Mouse (Mus musculus): ENCODE data around the gene Abcc8.

Gene Abcc8

DNA sequence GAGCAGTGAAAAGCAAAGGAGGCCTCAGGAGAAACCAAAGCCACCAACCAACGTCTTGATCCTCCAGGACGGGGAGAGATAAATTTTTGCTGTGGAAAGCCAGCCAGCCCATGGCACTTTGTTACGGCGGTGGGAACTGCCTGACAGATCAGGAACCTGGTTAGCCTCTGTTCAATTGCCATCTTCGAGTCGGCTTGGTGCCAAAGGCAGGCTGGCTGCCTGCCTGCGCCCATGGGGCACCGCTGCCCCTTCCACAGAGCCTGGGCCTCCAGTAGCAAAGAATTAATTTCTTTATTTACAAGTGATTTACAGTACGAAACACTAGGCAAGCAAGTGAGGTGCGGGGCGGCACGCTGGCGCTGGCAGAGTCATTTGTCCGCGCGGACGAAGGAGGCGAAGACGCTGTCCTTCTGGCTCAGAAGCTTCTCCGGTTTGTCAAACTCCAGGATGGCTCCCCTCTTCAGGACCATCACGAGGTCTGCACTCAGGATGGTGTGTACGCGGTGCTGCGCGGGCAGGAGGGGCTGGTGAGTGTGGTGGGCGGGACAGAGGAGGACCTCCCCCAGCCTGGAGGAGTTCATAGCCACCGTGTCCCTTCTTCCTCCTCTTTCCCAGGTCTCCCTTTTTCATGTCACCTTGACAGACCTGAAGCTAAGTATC, 75.4 kb downstream of the Abcc8 start:
- peak; percentile 60 for DNase-seq

DNA sequence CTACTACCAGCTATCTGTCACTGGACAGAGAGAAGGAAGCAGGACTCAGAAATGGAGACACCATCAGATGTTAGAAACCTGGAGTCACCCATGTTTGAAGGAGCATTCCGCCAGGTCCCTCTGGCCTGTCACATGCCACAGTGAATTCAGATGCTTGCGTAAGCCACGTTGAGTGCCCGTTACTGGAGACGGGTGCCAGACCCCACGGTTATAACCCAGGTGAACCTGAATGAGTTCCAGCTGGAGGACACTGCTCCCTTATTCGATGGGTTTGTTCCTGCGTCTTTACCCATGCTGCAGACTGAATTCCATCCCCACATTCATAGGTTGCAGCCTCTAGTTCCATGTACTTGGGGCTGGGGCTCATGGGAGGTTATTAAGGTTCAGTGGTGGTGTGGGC, 76.1 kb downstream of the Abcc8 start:
- no peak for DNase-seq

- DNase-seq, result peak; percentile 65
Measured at GRCm38 (mm10) chr7:46103075-46103591, 76.7 kb downstream of the Abcc8 start.

GRCm38 (mm10) chr7:46100563-46100962, 79.3 kb downstream of the Abcc8 start, which contains the start of gene Kcnj11:
Gene Kcnj11, minus strand, starts transcription at chr7:46100764.
- DNase-seq, result peak; percentile 94

- DNase-seq, result no peak
Measured at GRCm38 (mm10) chr7:46099682-46100081, 80.2 kb downstream of the Abcc8 start.

DNA sequence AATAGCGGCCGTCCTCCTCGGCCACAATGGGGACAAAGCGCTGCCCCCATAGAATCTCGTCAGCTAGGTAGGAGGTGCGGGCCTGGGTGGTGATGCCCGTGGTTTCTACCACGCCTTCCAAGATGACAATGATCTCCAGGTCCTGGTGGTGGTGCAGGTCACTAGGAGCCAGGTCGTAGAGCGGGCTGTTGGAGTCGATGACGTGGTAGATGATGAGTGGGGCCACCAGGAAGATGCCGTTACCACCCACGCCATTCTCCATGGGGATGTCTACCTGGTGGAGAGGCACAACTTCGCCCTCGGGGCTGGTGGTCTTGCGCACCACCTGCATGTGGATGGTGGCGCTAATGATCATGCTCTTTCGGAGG, 80.9 kb downstream of the Abcc8 start:
- DNase-seq, result no peak

GRCm38 (mm10) chr7:46098221-46098918, 81.5 kb downstream of the Abcc8 start:
- no peak for DNase-seq

GRCm38 (mm10) chr7:46097319-46097783, 82.5 kb downstream of the Abcc8 start:
- no peak for DNase-seq

GRCm38 (mm10) chr7:46096136-46096535, 83.7 kb downstream of the Abcc8 start:
- peak; percentile 82 for DNase-seq

GRCm38 (mm10) chr7:46092803-46093202, 87.0 kb downstream of the Abcc8 start:
- no peak for DNase-seq

DNA sequence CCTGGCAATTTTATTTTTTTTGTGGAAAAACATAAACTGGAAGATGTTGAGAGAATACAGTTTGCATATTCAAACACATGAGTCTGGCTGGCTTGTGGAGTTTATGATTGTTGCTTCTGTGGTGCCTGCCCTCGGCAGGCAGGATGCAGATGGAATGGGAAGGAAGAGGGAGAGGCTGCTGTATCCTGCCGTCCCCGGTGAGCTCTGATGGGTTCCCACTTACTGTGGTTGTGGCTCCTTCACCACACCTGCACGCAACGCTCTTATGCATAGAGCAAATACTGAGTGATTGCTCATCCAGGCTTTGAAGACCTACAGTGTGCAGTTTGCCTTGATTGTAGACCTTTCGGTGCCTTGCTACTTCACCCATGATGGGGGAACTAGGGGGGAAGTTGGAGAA, 91.6 kb downstream of the Abcc8 start:
- DNase-seq, result no peak

- no peak for DNase-seq
Measured at GRCm38 (mm10) chr7:46086378-46086777, 93.5 kb downstream of the Abcc8 start.

- no peak for DNase-seq
Measured at GRCm38 (mm10) chr7:46084839-46085513, 94.9 kb downstream of the Abcc8 start.

GRCm38 (mm10) chr7:46084024-46084423, 95.8 kb downstream of the Abcc8 start:
- no peak for DNase-seq

GRCm38 (mm10) chr7:46077675-46078074, 102.2 kb downstream of the Abcc8 start:
- no peak for DNase-seq

- DNase-seq, result no peak
Measured at GRCm38 (mm10) chr7:46076844-46077243, 103.0 kb downstream of the Abcc8 start.

GRCm38 (mm10) chr7:46068831-46069230, 111.0 kb downstream of the Abcc8 start:
- no peak for DNase-seq

DNA sequence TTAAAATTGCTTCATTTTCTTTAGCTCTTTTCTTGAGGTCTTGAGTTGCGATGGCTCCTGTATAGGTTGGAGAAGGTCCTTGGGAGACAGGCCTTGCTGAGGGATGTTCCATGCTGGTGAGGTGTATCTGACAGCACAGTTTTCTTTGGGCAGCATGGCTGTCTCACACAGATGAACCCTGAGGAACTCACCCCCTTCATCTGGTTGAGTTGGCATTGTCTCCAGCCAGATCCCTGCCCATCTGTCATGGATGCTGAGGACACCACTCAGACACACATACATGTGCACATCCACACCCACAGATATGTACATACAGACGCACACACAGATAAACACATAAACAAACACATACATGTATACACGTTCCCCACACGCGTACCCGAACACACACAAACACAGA, 116.5 kb downstream of the Abcc8 start:
- no peak for DNase-seq

GRCm38 (mm10) chr7:46061614-46062013, 118.2 kb downstream of the Abcc8 start:
- DNase-seq, result no peak

GRCm38 (mm10) chr7:46060688-46061087, 119.1 kb downstream of the Abcc8 start:
- DNase-seq, result no peak

- no peak for DNase-seq
Measured at GRCm38 (mm10) chr7:46058882-46059281, 121.0 kb downstream of the Abcc8 start.

All from right cerebral cortex, postnatal 4 days (tissue).